Mouse (Mus musculus) kidney, embryonic 14.5 days (tissue): Measurements from ENCODE around the gene Cryge. TPM values are rescaled to one million over a fixed set of nuclear protein-coding genes. Genes with fewer than 3 reads are reported as not detected.

Experiments used
- polyA plus RNA-seq: library from polyadenylated mRNA; unstranded; fragments of >200 nt; fragmentation: Nextera tagmentation; extraction: Ambion mirVana; gene quantifications from 2 replicates; pipeline ENCODE4 v1.2.1, GENCODE M21; 2014

Gene Cryge
- polyA plus RNA-seq, 1 experiment from 2014 or later: not detected

Other genes starting within 250 kb of the Cryge start
- 5.9 and 7.0 TPM in 2 replicates for gene Plekhm3, start 94.3 kb downstream of the Cryge start, polyA plus RNA-seq
- not detected in 2 replicates for gene Akr1cl, start 18.4 kb downstream of the Cryge start, polyA plus RNA-seq
- gene Crygd, start 12.3 kb upstream of the Cryge start, polyA plus RNA-seq: not detected in 2 replicates
- gene Crygc, start 22.5 kb upstream of the Cryge start, polyA plus RNA-seq: not detected in 2 replicates
- not detected in 2 replicates for gene Crygb, start 31.1 kb upstream of the Cryge start, polyA plus RNA-seq
- not detected in 2 replicates for gene Cryga, start 52.2 kb upstream of the Cryge start, polyA plus RNA-seq
- gene Gm28845, start 68.4 kb upstream of the Cryge start, polyA plus RNA-seq: not detected in 2 replicates
- gene D630023F18Rik, start 72.1 kb upstream of the Cryge start, polyA plus RNA-seq: 0.36 and 1.1 TPM in 2 replicates
- gene Idh1, start 135.4 kb upstream of the Cryge start, polyA plus RNA-seq: 123 and 182 TPM in 2 replicates
- 12.7 and 22.1 TPM in 2 replicates for gene Pikfyve, start 135.5 kb upstream of the Cryge start, polyA plus RNA-seq
- gene Pth2r, start 230.9 kb upstream of the Cryge start, polyA plus RNA-seq: not detected in 2 replicates